Mouse (Mus musculus) testis, postnatal 14 days (tissue): ENCODE data around the gene Trnau1ap.

Experiments
- DNase-seq: peaks from one replicate; pipeline ENCODE4 v3.0.0; 2021; ENCODE audit warnings: low spot score

The Trnau1ap gene

GRCm38 (mm10) chr4:132329115-132329834 is at the start of gene Trnau1ap:
TSS of gene Trnau1ap (minus strand) at chr4:132329538.
- DNase-seq, result peak; percentile 92

- DNase-seq, result no peak
These were observed 44.5 kb upstream of the Trnau1ap start for GRCm38 (mm10) chr4:132373820-132374219.

- no peak for DNase-seq
These were observed 40.8 kb upstream of the Trnau1ap start for GRCm38 (mm10) chr4:132369953-132370750.

- DNase-seq, result no peak
These were observed 38.3 kb upstream of the Trnau1ap start for GRCm38 (mm10) chr4:132367480-132368201.

- DNase-seq, result no peak
These were observed 36.2 kb upstream of the Trnau1ap start for GRCm38 (mm10) chr4:132365450-132366060.

DNA sequence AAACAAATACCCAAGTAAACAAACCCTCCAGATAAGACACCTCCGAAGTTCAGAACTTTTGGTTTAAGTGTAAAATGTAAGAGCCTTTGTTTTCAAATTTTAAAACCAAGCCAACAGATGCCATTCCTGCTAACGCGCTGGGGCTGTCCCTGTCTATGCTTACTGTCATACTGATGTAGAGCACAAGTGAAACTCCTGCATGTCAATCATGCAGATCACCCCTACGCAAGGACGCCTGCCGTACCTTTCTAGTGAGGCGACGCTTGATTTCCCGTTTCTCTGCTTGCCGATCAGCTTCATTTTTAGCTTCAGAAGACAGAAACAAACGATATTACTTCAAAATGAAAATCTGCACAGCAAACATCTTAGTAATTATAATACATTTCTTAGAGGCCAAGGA is 34.1 kb upstream of the Trnau1ap start:
- DNase-seq, result no peak

DNA sequence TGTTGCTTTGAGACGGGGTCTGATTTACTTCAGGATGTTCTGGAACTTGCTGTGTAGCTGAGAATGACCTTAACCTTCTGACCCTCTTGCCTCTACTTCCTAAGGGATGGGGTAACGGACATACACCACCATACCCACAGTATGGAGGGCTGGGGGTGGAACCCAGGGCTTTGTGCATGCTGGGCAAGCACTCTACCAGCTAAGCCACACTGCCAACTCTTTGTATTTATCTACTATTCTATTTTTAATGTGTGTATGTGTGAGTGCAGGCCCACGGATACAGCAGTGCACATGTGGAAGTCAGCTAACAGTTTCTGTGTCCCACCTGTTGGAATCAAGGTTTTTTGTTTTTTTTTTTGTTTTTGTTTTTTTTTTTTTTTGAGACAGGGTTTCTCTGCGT is 30.2 kb upstream of the Trnau1ap start:
- no peak for DNase-seq

- DNase-seq, result peak; percentile 80
These were observed 26.8 kb upstream of the Trnau1ap start for GRCm38 (mm10) chr4:132356170-132356569.

GRCm38 (mm10) chr4:132355403-132355802 is 26.1 kb upstream of the Trnau1ap start:
- DNase-seq, result peak; percentile 38

GRCm38 (mm10) chr4:132354571-132354970 is 25.2 kb upstream of the Trnau1ap start:
- peak; percentile 55 for DNase-seq

- peak; percentile 90 for DNase-seq
These were observed 24.1 kb upstream of the Trnau1ap start, which contains the start of gene Rcc1 for GRCm38 (mm10) chr4:132353481-132353885. TSS of gene Rcc1 (minus strand) at chr4:132353605.

DNA sequence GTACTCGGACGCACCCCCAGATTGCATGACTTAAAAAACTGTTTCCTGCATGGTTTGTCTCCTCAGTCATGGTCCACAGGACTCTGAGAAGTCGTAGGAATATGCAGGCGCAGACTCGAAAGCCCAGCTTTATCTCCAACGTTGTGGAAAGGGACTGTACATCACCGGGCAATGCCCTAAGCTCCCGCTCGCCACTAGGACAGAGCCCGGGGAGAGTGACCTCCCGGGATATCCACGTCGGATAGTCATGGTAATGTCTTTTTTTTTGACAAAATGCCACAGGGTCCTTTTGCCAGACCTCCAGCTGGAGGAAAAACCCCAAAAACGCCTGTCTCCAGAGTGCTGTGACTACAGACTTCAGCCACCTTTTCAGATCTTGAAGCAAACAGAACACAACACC is 23.4 kb upstream of the Trnau1ap start:
- DNase-seq, result no peak

DNA sequence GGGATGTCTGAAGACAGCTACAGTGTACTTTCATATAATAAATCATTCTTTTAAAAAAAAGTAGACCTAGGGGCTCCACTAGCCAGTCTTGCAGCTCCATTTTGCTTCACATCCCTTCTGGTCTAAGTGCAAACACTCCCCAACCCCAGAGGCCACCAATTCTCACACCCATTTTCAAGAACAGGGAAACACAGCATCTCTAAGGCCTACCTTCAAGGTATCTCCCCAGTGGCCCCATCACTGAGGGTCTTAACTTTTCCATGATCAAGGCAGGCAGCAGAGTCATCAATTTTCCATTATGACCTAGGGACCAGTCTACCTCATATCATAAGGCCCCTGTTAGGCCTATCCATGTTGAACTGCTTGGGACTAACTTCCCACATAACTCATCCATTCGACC is 22.1 kb upstream of the Trnau1ap start:
- DNase-seq, result no peak

GRCm38 (mm10) chr4:132350854-132351253 is 21.5 kb upstream of the Trnau1ap start:
- no peak for DNase-seq

DNA sequence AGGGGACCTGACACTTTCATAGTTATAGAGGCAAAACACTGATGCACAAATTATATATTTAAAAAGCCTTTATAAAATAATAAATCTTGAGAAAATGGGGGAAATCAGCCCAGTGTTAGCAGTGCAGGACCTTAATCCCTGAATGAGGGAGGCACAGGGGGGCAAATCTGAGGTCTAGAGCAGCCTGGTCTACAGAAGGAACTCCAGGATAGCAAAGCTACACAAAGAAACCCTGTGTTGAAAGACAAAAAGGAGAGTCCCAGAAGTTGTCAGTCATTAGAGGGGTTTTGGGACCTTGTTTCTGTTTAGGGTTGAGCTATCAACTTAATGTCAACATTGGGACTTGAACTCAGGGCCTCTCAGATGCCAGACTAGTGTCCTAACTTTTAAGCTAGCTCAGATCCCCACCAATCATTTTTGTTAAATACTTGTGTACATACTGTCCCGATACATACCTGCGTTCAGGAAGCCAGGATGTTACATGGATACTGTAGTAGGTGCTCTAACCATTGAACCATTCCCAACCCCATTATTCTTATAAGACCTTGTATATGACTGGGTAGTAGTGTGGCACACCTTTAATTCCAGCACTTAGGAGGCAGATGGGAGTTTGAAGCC is 20.9 kb upstream of the Trnau1ap start:
- DNase-seq, result no peak

DNA sequence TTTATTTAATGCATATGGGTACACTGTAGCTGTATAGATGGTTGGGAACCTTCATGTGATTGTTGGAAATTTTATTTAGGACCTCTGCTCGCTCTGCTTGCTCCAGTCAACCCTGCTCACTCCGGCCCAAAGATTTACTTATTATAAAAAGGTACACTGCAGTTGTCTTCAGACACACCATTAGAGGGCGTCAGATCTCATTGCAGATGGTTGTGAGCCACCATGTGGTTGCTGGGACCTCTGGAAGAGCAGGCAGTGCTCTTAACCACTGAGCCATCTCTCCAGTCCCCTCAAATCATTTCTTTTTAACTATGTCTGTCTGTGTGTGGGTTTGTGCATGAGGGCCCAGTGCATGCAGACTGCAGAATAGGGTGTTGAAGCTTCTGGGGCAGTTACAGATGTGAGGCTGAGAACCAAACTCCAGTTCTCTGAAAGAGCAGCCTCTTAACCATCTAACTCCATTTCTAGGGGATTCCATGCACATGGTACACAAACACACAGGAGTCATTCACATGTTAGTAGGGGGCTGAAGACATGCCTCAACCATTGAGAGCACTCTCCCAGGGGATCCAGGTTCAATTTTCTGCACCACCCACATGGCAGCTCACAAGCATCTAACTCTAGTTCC is 20.3 kb upstream of the Trnau1ap start:
- DNase-seq, result no peak

GRCm38 (mm10) chr4:132346661-132347060 is 17.3 kb upstream of the Trnau1ap start:
- DNase-seq, result no peak

DNA sequence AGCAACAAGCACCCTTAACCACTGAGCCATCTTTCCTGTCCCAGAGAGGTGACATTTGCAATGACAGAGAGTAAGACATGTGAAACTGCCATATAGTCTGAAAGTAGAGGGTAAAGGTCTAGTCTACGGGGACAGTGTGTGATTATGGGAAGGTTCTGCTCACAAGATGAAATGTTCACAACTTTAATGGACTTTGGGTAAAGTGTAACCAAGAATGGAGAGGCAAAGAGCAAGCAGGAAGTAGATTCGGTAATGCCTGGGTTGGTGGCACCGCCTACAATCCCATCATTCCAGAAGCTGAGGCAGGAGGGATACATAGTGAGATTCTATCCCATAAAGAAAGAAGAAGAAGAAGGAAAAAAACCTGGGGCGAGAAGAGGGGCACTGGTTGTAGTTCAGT is 16.9 kb upstream of the Trnau1ap start:
- no peak for DNase-seq

GRCm38 (mm10) chr4:132345843-132346212 is 16.5 kb upstream of the Trnau1ap start:
- DNase-seq, result no peak

DNA sequence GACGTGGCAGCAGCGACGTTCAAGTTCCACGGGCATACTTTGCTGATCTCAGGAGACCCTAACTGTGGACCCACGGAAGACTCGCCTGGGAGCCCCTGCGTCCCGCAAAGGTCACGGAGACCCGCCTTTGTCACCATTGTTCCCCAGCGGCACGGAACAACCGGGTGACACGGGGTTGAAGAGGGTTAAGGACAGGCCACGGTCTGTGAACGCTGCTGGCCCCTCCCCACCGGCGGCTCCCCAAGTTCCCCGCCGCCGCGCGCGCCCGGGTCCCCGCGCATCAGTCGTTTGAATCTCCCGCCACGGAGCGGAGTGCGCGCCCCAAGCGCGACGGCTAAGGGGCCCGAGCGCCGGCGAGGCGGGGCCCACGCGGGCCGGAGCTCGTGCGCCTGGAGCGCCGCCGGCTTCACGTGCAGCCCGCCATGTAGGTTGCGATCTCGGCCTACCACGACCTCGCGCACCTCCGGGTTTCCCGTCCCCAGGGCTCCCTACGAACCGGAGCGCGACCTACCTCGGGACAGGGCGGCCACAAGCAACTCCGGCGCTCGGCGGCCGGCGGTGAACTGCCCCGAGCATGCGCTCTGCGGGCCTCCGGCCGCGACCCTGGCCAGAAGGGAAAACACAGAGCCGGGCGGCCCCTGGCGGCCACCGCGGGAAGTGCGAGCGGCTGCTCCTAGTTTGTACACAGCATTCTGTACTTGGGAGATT is 16.0 kb upstream of the Trnau1ap start:
- DNase-seq, result peak; percentile 91
